Mouse (Mus musculus) kidney, embryonic 16.5 days (tissue): ENCODE results near the gene Igf2bp2. TPM values are rescaled to one million over a fixed set of nuclear protein-coding genes. Genes with fewer than 3 reads are reported as not detected.

Experiments used
- ATAC-seq: fragments of 200-750 bp; cut with Nextera tagmentation; 2 replicates; pipeline ENCODE4 v1.8.0; 2017; ENCODE audit warnings: moderate TSS enrichment; ENCODE audit not compliant: low FRiP score, low TSS enrichment
- H3K27ac ChIP-seq: fragments of 300-500 bp; sonication (generic); 2 replicates; pipeline ENCODE4 v1.5.1; 2014; ENCODE audit warnings: low read length
- H3K27me3 ChIP-seq: fragments of 300-500 bp; sonication (generic); 2 replicates; pipeline ENCODE4 v1.6.1; 2014; ENCODE audit warnings: low read length, control low read depth, mixed read lengths; ENCODE audit not compliant: insufficient read depth
- H3K36me3 ChIP-seq: fragments of 300-500 bp; sonication (generic); 2 replicates; pipeline ENCODE4 v1.6.1; 2014; ENCODE audit warnings: low read length, control low read depth, mixed read lengths; ENCODE audit not compliant: insufficient read depth
- H3K4me1 ChIP-seq: fragments of 300-500 bp; sonication (generic); 2 replicates; pipeline ENCODE4 v1.6.1; 2014; ENCODE audit warnings: low read length, control low read depth, mixed read lengths; ENCODE audit not compliant: insufficient read depth
- H3K4me2 ChIP-seq: fragments of 300-500 bp; sonication (generic); replicated peaks from 2 replicates; pipeline ENCODE4 v1.6.1; 2014; ENCODE audit warnings: low read depth, low read length
- H3K4me3 ChIP-seq: fragments of 300-500 bp; sonication (generic); 2 replicates; pipeline ENCODE4 v1.5.1; 2014; ENCODE audit warnings: mild to moderate bottlenecking, low read length
- H3K9ac ChIP-seq: fragments of 300-500 bp; sonication (generic); replicated peaks from 2 replicates; pipeline ENCODE4 v1.6.1; 2014; ENCODE audit warnings: low read length
- H3K9me3 ChIP-seq: fragments of 300-500 bp; sonication (generic); 2 replicates; pipeline ENCODE4 v1.6.1; 2016; ENCODE audit warnings: low read length, control low read depth
- WGBS: fragments of 180-500 bp; shearing (Covaris S2); extraction: QIAGEN DNeasy Blood & Tissue Kit; methylation state at CpG from one replicate; pipeline ENCODE4 v1.1.7; 2014; 5-methylcytosine and 5-hydroxymethylcytosine counted together
- polyA plus RNA-seq: library from polyadenylated mRNA; unstranded; fragments of >200 nt; fragmentation: Nextera tagmentation; extraction: Ambion mirVana; gene quantifications from 2 replicates; pipeline ENCODE4 v1.2.1, GENCODE M21; 2015

Gene Igf2bp2
- polyA plus RNA-seq: 84.5 and 98.6 TPM in 2 replicates

GRCm38 (mm10) chr16:22162512-22163455 lies at the start of gene Igf2bp2:
TSS of gene Igf2bp2 (minus strand) at chr16:22163299.
- Histone ChIP-seq H3K9me3 (no peaks in the 10 kb centered on the region), H3K27ac (peak within 1 kb of the TSS; percentile 91), H3K9ac (peak within 1 kb of the TSS; percentile 97), H3K4me2 (peak within 1 kb of the TSS; percentile 87), H3K4me3 (peak within 1 kb of the TSS; percentile 95), H3K27me3 (no peaks in the 10 kb centered on the region), H3K36me3 (no peaks in the 10 kb centered on the region), H3K4me1 (peaks cover 22% of the 10 kb centered on the region)
- peak; percentile 89 for ATAC-seq
- WGBS: under 1% methylated on average over 88 of the region's 131 CpGs

GRCm38 (mm10) chr16:22203501-22203900 lies 40.4 kb upstream of the Igf2bp2 start:
- no peak overlapping the region for H3K4me3 ChIP-seq
- H3K4me2 ChIP-seq: no peak overlapping the region
- H3K27me3 ChIP-seq: no peaks in the 10 kb centered on the region
- peaks cover 5% of the 10 kb centered on the region for H3K9me3 ChIP-seq
- H3K9ac ChIP-seq: no peak overlapping the region
- H3K4me1 ChIP-seq: no peaks in the 10 kb centered on the region
- H3K36me3 ChIP-seq: no peaks in the 10 kb centered on the region
- H3K27ac ChIP-seq: no peak overlapping the region
- no peak for ATAC-seq
- 97% methylated on average over 1 of the region's 1 CpGs for WGBS

GRCm38 (mm10) chr16:22201858-22202257 lies 38.8 kb upstream of the Igf2bp2 start:
- no peaks in the 10 kb centered on the region for H3K27me3 ChIP-seq
- H3K4me2 ChIP-seq: no peak overlapping the region
- peaks cover 5% of the 10 kb centered on the region for H3K9me3 ChIP-seq
- ATAC-seq: no peak
- 61% methylated on average over 3 of the region's 3 CpGs for WGBS
- no peak overlapping the region for H3K9ac ChIP-seq
- H3K4me1 ChIP-seq: no peaks in the 10 kb centered on the region
- no peak overlapping the region for H3K27ac ChIP-seq
- no peaks in the 10 kb centered on the region for H3K36me3 ChIP-seq
- no peak overlapping the region for H3K4me3 ChIP-seq

GRCm38 (mm10) chr16:22200476-22200875 lies 37.4 kb upstream of the Igf2bp2 start:
- 69% methylated on average over 1 of the region's 1 CpGs for WGBS
- Histone ChIP-seq H3K36me3 (no peaks in the 10 kb centered on the region), H3K4me2 (no peak overlapping the region), H3K4me3 (no peak overlapping the region), H3K4me1 (no peaks in the 10 kb centered on the region), H3K27me3 (no peaks in the 10 kb centered on the region), H3K27ac (no peak overlapping the region), H3K9ac (no peak overlapping the region), H3K9me3 (no peaks in the 10 kb centered on the region)
- ATAC-seq: no peak

- H3K4me1 ChIP-seq: no peaks in the 10 kb centered on the region
- 81% methylated on average over 12 of the region's 12 CpGs for WGBS
- no peaks in the 10 kb centered on the region for H3K9me3 ChIP-seq
- H3K9ac ChIP-seq: no peak overlapping the region
- no peak overlapping the region for H3K4me3 ChIP-seq
- no peaks in the 10 kb centered on the region for H3K27me3 ChIP-seq
- H3K36me3 ChIP-seq: no peaks in the 10 kb centered on the region
- ATAC-seq: no peak
- H3K4me2 ChIP-seq: no peak overlapping the region
- no peak overlapping the region for H3K27ac ChIP-seq
Measured at GRCm38 (mm10) chr16:22187366-22187765, 24.3 kb upstream of the Igf2bp2 start.

DNA sequence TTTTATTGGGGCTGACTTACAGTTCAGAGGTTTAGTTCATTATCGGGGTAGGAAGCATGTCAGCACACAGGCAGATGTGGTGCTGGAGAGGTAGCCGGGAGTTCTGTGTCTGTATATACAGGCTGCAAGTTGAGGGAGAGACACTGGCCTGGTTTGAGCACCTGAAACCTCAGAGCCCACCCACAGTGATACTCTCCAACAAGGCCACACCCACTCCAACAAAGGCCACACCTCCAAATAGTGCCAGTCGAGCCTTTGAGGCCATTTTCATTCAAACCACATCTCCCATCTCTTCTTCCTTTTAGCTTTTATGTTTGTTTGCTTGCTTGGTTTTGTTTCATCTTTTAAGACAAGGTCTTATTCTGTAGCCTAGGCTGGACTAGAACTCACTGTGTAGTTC lies 22.3 kb upstream of the Igf2bp2 start:
- Histone ChIP-seq H3K27me3 (no peaks in the 10 kb centered on the region), H3K36me3 (no peaks in the 10 kb centered on the region), H3K4me2 (no peak overlapping the region), H3K4me3 (no peak overlapping the region), H3K9ac (no peak overlapping the region), H3K27ac (no peak overlapping the region), H3K9me3 (no peaks in the 10 kb centered on the region), H3K4me1 (no peaks in the 10 kb centered on the region)
- WGBS: 81% methylated on average over 3 of the region's 3 CpGs
- no peak for ATAC-seq

DNA sequence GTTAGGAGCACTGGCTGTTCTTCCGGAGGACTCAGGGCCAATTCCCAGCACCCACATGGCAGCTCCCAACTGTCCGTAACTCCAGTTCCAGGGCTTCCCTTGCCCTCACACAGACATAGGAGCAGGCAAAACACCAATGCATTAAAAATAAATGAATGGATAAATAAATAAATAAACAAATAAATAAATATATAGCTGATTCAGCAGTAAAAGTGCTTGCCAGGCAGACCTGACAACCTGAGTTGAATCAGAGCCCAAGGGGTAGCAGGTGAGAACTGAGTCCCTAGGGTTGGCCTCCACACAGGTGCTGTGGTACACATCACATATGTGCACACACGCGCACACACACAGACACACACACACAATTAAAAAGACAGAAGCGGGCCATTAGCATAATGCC lies 21.0 kb upstream of the Igf2bp2 start:
- H3K9ac ChIP-seq: no peak overlapping the region
- H3K9me3 ChIP-seq: no peaks in the 10 kb centered on the region
- WGBS: 97% methylated on average over 5 of the region's 5 CpGs
- ATAC-seq: no peak
- H3K4me3 ChIP-seq: no peak overlapping the region
- no peaks in the 10 kb centered on the region for H3K36me3 ChIP-seq
- no peaks in the 10 kb centered on the region for H3K27me3 ChIP-seq
- H3K4me1 ChIP-seq: no peaks in the 10 kb centered on the region
- H3K4me2 ChIP-seq: no peak overlapping the region
- H3K27ac ChIP-seq: no peak overlapping the region

GRCm38 (mm10) chr16:22182286-22182685 lies 19.2 kb upstream of the Igf2bp2 start:
- H3K4me2 ChIP-seq: no peak overlapping the region
- no peaks in the 10 kb centered on the region for H3K9me3 ChIP-seq
- H3K9ac ChIP-seq: no peak overlapping the region
- 87% methylated on average over 4 of the region's 4 CpGs for WGBS
- H3K4me3 ChIP-seq: no peak overlapping the region
- no peaks in the 10 kb centered on the region for H3K4me1 ChIP-seq
- no peaks in the 10 kb centered on the region for H3K27me3 ChIP-seq
- ATAC-seq: no peak
- H3K27ac ChIP-seq: no peak overlapping the region
- no peaks in the 10 kb centered on the region for H3K36me3 ChIP-seq

GRCm38 (mm10) chr16:22178793-22179192 lies 15.7 kb upstream of the Igf2bp2 start:
- WGBS: 81% methylated on average over 3 of the region's 3 CpGs
- peaks cover 9% of the 10 kb centered on the region for H3K9me3 ChIP-seq
- H3K36me3 ChIP-seq: no peaks in the 10 kb centered on the region
- no peaks in the 10 kb centered on the region for H3K4me1 ChIP-seq
- no peak for ATAC-seq
- H3K4me2 ChIP-seq: no peak overlapping the region
- H3K4me3 ChIP-seq: no peak overlapping the region
- no peak overlapping the region for H3K27ac ChIP-seq
- no peak overlapping the region for H3K9ac ChIP-seq
- H3K27me3 ChIP-seq: no peaks in the 10 kb centered on the region

DNA sequence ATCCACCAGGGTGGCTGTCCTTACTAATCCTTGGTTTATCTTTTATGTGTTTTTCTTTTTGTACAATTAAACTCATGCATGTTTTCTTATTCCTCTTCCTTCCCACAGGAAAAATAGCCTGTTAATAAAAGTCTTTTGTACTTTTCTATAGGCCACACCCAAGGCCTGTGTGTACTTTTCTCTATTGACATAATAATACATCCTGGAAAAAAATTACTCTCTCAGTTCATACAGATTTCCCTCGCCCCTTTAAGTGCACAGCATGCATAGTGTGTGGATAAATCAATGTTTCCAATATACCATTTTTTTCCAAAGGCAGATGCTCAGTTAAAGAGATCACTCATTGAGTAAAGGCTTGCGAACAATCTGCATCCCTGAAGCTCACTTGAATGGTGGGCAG lies 14.9 kb upstream of the Igf2bp2 start:
- no peak for ATAC-seq
- no peak overlapping the region for H3K27ac ChIP-seq
- peaks cover 9% of the 10 kb centered on the region for H3K9me3 ChIP-seq
- 84% methylated on average over 2 of the region's 2 CpGs for WGBS
- H3K4me2 ChIP-seq: no peak overlapping the region
- H3K4me3 ChIP-seq: no peak overlapping the region
- H3K36me3 ChIP-seq: no peaks in the 10 kb centered on the region
- H3K9ac ChIP-seq: no peak overlapping the region
- no peaks in the 10 kb centered on the region for H3K4me1 ChIP-seq
- no peaks in the 10 kb centered on the region for H3K27me3 ChIP-seq
